Mouse (Mus musculus) mature B cell (primary cell): ENCODE results near the gene Ptprn2.

Experiments
- in situ Hi-C: fragments of 300-500 bp; cut with MboI; formaldehyde crosslinking; loops from 2 replicates; pipeline ENCODE4 v1.14.3; 2019

Gene Ptprn2

GRCm38 (mm10) chr12:117053851-117054769 lies 568.6 kb downstream of the Ptprn2 start:
- in situ Hi-C loops = no loop called here

GRCm38 (mm10) chr12:117054925-117055570 lies 569.5 kb downstream of the Ptprn2 start:
- in situ Hi-C loops = no loop called here

- in situ Hi-C loops = no loop called here
Observed at GRCm38 (mm10) chr12:117058184-117058958, 572.9 kb downstream of the Ptprn2 start.

- in situ Hi-C loops = no loop called here
Observed at GRCm38 (mm10) chr12:117058975-117059374, 573.5 kb downstream of the Ptprn2 start.

GRCm38 (mm10) chr12:117077664-117078063 lies 592.1 kb downstream of the Ptprn2 start:
- in situ Hi-C loops = no loop called here

GRCm38 (mm10) chr12:117078945-117079344 lies 593.4 kb downstream of the Ptprn2 start:
- in situ Hi-C loops = no loop called here

GRCm38 (mm10) chr12:117079724-117080123 lies 594.2 kb downstream of the Ptprn2 start:
- in situ Hi-C loops = no loop called here

- in situ Hi-C loops = no loop called here
Observed at GRCm38 (mm10) chr12:117083856-117084701, 598.6 kb downstream of the Ptprn2 start.

- in situ Hi-C loops = no loop called here
Observed at GRCm38 (mm10) chr12:117084702-117085409, 599.3 kb downstream of the Ptprn2 start.

- in situ Hi-C loops = no loop called here
Observed at GRCm38 (mm10) chr12:117085661-117086335, 600.3 kb downstream of the Ptprn2 start.

- in situ Hi-C loops = no loop called here
Observed at GRCm38 (mm10) chr12:117092345-117093107, 607.0 kb downstream of the Ptprn2 start.

- in situ Hi-C loops = no loop called here
Observed at GRCm38 (mm10) chr12:117095941-117096340, 610.4 kb downstream of the Ptprn2 start.

GRCm38 (mm10) chr12:117098295-117098694 lies 612.8 kb downstream of the Ptprn2 start:
- in situ Hi-C loops = no loop called here

GRCm38 (mm10) chr12:117106696-117107095 lies 621.2 kb downstream of the Ptprn2 start:
- in situ Hi-C loops = no loop called here

- in situ Hi-C loops = no loop called here
Observed at GRCm38 (mm10) chr12:117107143-117107616, 621.7 kb downstream of the Ptprn2 start.

GRCm38 (mm10) chr12:117115254-117115865 lies 629.8 kb downstream of the Ptprn2 start:
- in situ Hi-C loops = no loop called here

GRCm38 (mm10) chr12:117127078-117127477 lies 641.6 kb downstream of the Ptprn2 start:
- in situ Hi-C loops = no loop called here

- in situ Hi-C loops = no loop called here
Observed at GRCm38 (mm10) chr12:117127485-117127884, 642.0 kb downstream of the Ptprn2 start.

GRCm38 (mm10) chr12:117132095-117132494 lies 646.6 kb downstream of the Ptprn2 start:
- in situ Hi-C loops = no loop called here
